Mouse (Mus musculus) layer of hippocampus, postnatal 36 days (tissue): ENCODE data around the gene Sec63. TPM values are rescaled to one million over a fixed set of nuclear protein-coding genes. Genes with fewer than 3 reads are reported as not detected.

Source experiments
- DNase-seq, 2 experiments: peaks; one replicate each; pipeline ENCODE4 v3.0.0; 2022
- total RNA-seq, 2 experiments: library from RNA; stranded (reverse); gene quantifications; 2 replicates each; pipeline ENCODE4 v1.2.3; 2021

The Sec63 gene
- total RNA-seq, 2 experiments from 2014 or later, result 47.2 to 51.1 TPM

GRCm38 (mm10) chr10:42830409-42830808 is 69.1 kb downstream of the Sec63 start:
- no peak for DNase-seq

- no peak for DNase-seq
Measured at GRCm38 (mm10) chr10:42832677-42833076, 71.4 kb downstream of the Sec63 start.

- no peak for DNase-seq
Measured at GRCm38 (mm10) chr10:42833871-42834727, 72.8 kb downstream of the Sec63 start.

GRCm38 (mm10) chr10:42838106-42838505 is 76.8 kb downstream of the Sec63 start:
- no peak for DNase-seq

GRCm38 (mm10) chr10:42838736-42839135 is 77.4 kb downstream of the Sec63 start:
- DNase-seq, result no peak

GRCm38 (mm10) chr10:42840036-42840435 is 78.7 kb downstream of the Sec63 start:
- no peak for DNase-seq

GRCm38 (mm10) chr10:42841531-42842195 is 80.4 kb downstream of the Sec63 start:
- DNase-seq, result no peak

GRCm38 (mm10) chr10:42842358-42842757 is 81.1 kb downstream of the Sec63 start:
- peak; percentile 60 for DNase-seq

- DNase-seq, result no peak
Measured at GRCm38 (mm10) chr10:42843416-42843815, 82.1 kb downstream of the Sec63 start.

GRCm38 (mm10) chr10:42845480-42845879 is 84.2 kb downstream of the Sec63 start:
- no peak for DNase-seq

GRCm38 (mm10) chr10:42848179-42849080 is 87.1 kb downstream of the Sec63 start:
- no peak for DNase-seq

- no peak for DNase-seq
Measured at GRCm38 (mm10) chr10:42849081-42849400, 87.7 kb downstream of the Sec63 start.

GRCm38 (mm10) chr10:42854838-42855237 is 93.5 kb downstream of the Sec63 start:
- DNase-seq, result no peak

- DNase-seq, result no peak
Measured at GRCm38 (mm10) chr10:42855250-42855649, 94.0 kb downstream of the Sec63 start.

- DNase-seq, result no peak
Measured at GRCm38 (mm10) chr10:42856574-42856973, 95.3 kb downstream of the Sec63 start.

GRCm38 (mm10) chr10:42857021-42857420 is 95.7 kb downstream of the Sec63 start:
- no peak for DNase-seq

GRCm38 (mm10) chr10:42859781-42860158 is 98.5 kb downstream of the Sec63 start:
- no peak for DNase-seq

GRCm38 (mm10) chr10:42860159-42860911 is 99.0 kb downstream of the Sec63 start, which contains the start of gene Scml4:
Gene Scml4 (plus strand): TSS chr10:42860370.
- DNase-seq, result peak in 1 of 2 experiments; percentile 11

- no peak for DNase-seq
Measured at GRCm38 (mm10) chr10:42861446-42861845, 100.2 kb downstream of the Sec63 start.

GRCm38 (mm10) chr10:42862102-42862740 is 100.9 kb downstream of the Sec63 start:
- no peak for DNase-seq

- no peak for DNase-seq
Measured at GRCm38 (mm10) chr10:42862806-42863205, 101.5 kb downstream of the Sec63 start.
